Mouse (Mus musculus) E14TG2a.4 (cell line): ENCODE measurements at regions not wholly inside any gene's neighbourhood (a gene's known extent, or its start where the extent isn't known, plus 50 kb on each side); places are given as distances from the start of the nearest gene placed in this dataset.

ENCODE experiments used
- H3K27me3 ChIP-seq: 2 replicates; pipeline ENCODE4 v1.6.1; 2014; ENCODE audit warnings: low read length, control low read depth; ENCODE audit not compliant: insufficient read depth
- H3K36me3 ChIP-seq: 2 replicates; pipeline ENCODE4 v1.6.1; 2014; ENCODE audit warnings: low read length, control low read depth; ENCODE audit not compliant: insufficient read depth
- H3K4me1 ChIP-seq: replicated peaks from 2 replicates; pipeline ENCODE4 v1.6.1; 2014; ENCODE audit warnings: low read depth, low read length, control low read depth
- H3K4me3 ChIP-seq: replicated peaks from 2 replicates; pipeline ENCODE4 v1.5.1; 2014; ENCODE audit warnings: mild to moderate bottlenecking, low read length
- H3K9me3 ChIP-seq: 2 replicates; pipeline ENCODE4 v1.6.1; 2014; ENCODE audit warnings: low read length, control low read depth
- CTCF ChIP-seq: conservative IDR thresholded peaks from 2 replicates; pipeline ENCODE4 v1.5.1; 2014; ENCODE audit warnings: low read length
- NANOG ChIP-seq: IDR thresholded peaks from 2 replicates; pipeline ENCODE4 v1.6.1; 2014; ENCODE audit warnings: borderline replicate concordance, low read length, mixed read lengths
- POU5F1 ChIP-seq: IDR thresholded peaks from 2 replicates; pipeline ENCODE4 v1.6.1; 2014; ENCODE audit warnings: low read length, borderline replicate concordance

DNA sequence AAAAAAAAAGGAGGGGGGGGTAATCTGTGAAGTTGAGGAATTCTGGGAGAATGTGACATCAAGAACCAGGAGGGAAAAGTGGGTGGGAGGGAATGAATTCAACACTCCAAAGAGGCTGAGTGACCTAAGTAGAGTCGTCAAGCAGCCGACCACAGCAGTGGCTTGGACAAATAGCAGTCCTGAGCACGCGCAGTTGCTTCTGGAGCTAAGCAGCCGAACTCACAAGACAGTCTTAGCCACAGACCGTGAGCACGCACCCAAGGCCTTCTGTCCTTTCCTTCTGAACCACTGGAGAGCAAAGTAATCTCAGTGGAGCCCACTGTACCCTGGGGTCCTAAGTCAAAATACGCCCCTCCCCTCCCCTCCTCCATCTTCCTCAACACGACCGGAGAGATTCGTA is 141.1 kb downstream of the Drd1 start:
- Histone ChIP-seq H3K27me3 (no peaks in the 10 kb centered on the region), H3K4me1 (no peaks in the 10 kb centered on the region), H3K36me3 (no peaks in the 10 kb centered on the region), H3K4me3 (no peak overlapping the region), H3K9me3 (peaks cover 49% of the 10 kb centered on the region)
- TF ChIP-seq CTCF (no peak), NANOG (no peak), POU5F1 (no peak)

DNA sequence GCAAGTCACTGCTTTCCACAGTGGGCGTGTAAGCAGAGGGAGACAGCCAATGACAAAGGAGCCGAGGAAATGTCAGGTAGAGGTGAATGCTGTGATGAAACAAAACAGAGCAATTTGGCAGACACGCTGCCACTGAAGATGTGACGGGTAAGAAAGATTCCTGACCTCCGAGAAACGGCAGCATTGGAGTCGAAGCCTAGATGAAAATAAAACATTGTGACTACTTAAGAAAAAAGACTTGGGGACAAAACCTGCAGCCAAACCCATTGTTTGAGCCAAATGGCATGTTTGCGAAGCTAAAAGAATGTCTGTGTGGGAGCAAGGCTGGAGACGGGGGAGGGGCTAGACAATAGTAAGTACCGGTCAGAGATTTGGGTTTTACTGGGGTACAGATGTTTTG is 142.0 kb downstream of the Drd1 start:
- TF ChIP-seq POU5F1 (no peak), CTCF (no peak), NANOG (no peak)
- Histone ChIP-seq H3K36me3 (no peaks in the 10 kb centered on the region), H3K9me3 (peaks cover 58% of the 10 kb centered on the region)

GRCm38 (mm10) chr13:53911846-53912245 is 143.7 kb downstream of the Drd1 start:
- no peaks in the 10 kb centered on the region for H3K4me1 ChIP-seq
- no peaks in the 10 kb centered on the region for H3K27me3 ChIP-seq
- H3K9me3 ChIP-seq = peaks cover 73% of the 10 kb centered on the region
- H3K4me3 ChIP-seq = no peak overlapping the region
- no peaks in the 10 kb centered on the region for H3K36me3 ChIP-seq
- TF ChIP-seq NANOG (no peak), CTCF (no peak), POU5F1 (no peak)

More for the DNA sequence above, 142.0 kb downstream of the Drd1 start:
- Histone ChIP-seq H3K27me3 (no peaks in the 10 kb centered on the region), H3K4me1 (no peaks in the 10 kb centered on the region), H3K4me3 (no peak overlapping the region)

DNA sequence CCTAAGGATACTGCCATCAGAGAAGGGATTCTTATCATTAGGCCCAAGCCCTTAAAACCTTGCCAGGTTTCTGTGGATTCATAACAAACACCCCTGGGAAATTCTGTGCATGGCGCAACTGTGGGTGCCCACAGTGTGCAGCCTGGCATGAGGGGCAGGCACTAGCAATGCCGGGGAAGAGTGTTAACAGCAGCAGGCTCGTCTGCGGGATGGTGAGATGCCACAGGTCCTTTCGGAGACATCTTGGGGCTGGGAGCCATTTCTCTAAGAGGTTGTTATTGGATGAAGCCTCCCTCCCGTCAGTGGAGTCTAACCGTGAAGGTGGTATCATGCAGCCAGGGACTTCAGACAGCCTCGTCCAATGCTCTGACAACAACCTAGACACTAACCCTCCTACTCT is 144.2 kb downstream of the Drd1 start:
- H3K4me3 ChIP-seq = no peak overlapping the region
- no peaks in the 10 kb centered on the region for H3K4me1 ChIP-seq
- H3K9me3 ChIP-seq = peaks cover 73% of the 10 kb centered on the region
- TF ChIP-seq CTCF = no peak
- TF ChIP-seq NANOG = no peak
- no peak for TF ChIP-seq POU5F1
- H3K27me3 ChIP-seq = no peaks in the 10 kb centered on the region
- no peaks in the 10 kb centered on the region for H3K36me3 ChIP-seq

GRCm38 (mm10) chr13:53910251-53910650 is 145.3 kb downstream of the Drd1 start:
- no peaks in the 10 kb centered on the region for H3K4me1 ChIP-seq
- H3K4me3 ChIP-seq = no peak overlapping the region
- peaks cover 73% of the 10 kb centered on the region for H3K9me3 ChIP-seq
- no peaks in the 10 kb centered on the region for H3K36me3 ChIP-seq
- TF ChIP-seq CTCF (no peak), POU5F1 (no peak)
- H3K27me3 ChIP-seq = no peaks in the 10 kb centered on the region

GRCm38 (mm10) chr13:53904471-53904870 is 151.0 kb downstream of the Drd1 start:
- H3K9me3 ChIP-seq = peaks cover 24% of the 10 kb centered on the region
- TF ChIP-seq CTCF = no peak
- TF ChIP-seq POU5F1 = no peak
- no peak for TF ChIP-seq NANOG
- H3K4me1 ChIP-seq = no peaks in the 10 kb centered on the region
- H3K4me3 ChIP-seq = no peak overlapping the region
- H3K36me3 ChIP-seq = no peaks in the 10 kb centered on the region
- H3K27me3 ChIP-seq = no peaks in the 10 kb centered on the region

DNA sequence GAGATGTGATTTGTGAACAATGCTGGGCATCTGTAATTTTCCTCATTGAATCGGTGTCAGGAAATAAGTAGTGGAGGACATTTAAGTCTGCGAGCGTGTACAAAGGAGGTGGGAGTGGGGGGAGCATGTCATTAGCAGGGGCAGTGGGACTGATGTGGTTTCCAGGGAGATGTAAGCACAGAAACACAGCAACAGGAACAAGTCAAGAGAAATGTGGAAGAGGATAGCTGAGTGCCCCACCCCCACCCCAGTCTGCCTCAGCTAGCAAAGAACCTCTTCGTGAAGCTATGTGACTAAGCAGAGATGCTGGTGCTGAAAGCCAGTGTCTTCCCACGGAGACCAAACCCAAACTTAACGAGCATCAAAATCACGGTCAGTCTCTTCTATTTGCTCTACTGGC is 151.9 kb downstream of the Drd1 start:
- Histone ChIP-seq H3K9me3 (peaks cover 21% of the 10 kb centered on the region), H3K27me3 (no peaks in the 10 kb centered on the region), H3K4me1 (no peaks in the 10 kb centered on the region), H3K36me3 (no peaks in the 10 kb centered on the region), H3K4me3 (no peak overlapping the region)
- TF ChIP-seq NANOG = no peak
- TF ChIP-seq CTCF = no peak
- no peak for TF ChIP-seq POU5F1

- H3K27me3 ChIP-seq = no peaks in the 10 kb centered on the region
- no peak for TF ChIP-seq POU5F1
- no peak for TF ChIP-seq NANOG
- no peak for TF ChIP-seq CTCF
- no peaks in the 10 kb centered on the region for H3K4me1 ChIP-seq
- H3K9me3 ChIP-seq = peaks cover 21% of the 10 kb centered on the region
- no peak overlapping the region for H3K4me3 ChIP-seq
- H3K36me3 ChIP-seq = no peaks in the 10 kb centered on the region
These were observed 152.7 kb downstream of the Drd1 start for GRCm38 (mm10) chr13:53902831-53903230.

DNA sequence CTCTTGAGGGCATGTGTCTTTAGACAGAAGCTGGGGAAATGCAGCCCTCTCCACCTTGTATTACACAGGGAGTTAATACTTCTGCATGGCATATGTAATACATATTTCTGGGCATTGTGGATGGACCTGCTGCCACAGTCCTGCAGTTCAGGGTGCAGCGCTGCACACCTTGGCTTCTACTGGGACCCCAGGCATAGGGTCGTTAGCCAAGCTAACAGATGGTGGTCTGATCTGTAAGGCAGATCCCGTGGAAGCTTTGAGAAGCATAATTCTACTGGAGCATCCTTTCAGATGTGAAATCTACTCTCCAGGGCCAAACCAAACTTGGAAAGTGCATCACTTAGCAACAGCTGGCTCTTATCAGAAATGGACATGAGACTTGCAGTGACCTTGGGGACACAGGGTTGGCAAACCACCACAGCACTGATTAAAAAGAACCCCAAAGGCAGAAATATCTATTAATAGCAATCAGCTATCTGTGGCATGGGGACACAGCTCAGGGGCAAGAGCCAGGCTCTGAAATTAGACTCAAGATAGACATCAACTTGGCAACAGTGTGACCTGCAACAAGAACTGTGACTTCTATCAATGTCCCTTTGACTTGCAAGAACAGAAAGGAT is 155.0 kb downstream of the Drd1 start:
- no peaks in the 10 kb centered on the region for H3K27me3 ChIP-seq
- H3K4me3 ChIP-seq = no peak overlapping the region
- no peaks in the 10 kb centered on the region for H3K4me1 ChIP-seq
- TF ChIP-seq POU5F1 (no peak), NANOG (no peak), CTCF (no peak)
- no peaks in the 10 kb centered on the region for H3K36me3 ChIP-seq
- peaks cover 28% of the 10 kb centered on the region for H3K9me3 ChIP-seq
